ENCODE assay signal across 8 mouse cellular contexts in the genomic region with DNA sequence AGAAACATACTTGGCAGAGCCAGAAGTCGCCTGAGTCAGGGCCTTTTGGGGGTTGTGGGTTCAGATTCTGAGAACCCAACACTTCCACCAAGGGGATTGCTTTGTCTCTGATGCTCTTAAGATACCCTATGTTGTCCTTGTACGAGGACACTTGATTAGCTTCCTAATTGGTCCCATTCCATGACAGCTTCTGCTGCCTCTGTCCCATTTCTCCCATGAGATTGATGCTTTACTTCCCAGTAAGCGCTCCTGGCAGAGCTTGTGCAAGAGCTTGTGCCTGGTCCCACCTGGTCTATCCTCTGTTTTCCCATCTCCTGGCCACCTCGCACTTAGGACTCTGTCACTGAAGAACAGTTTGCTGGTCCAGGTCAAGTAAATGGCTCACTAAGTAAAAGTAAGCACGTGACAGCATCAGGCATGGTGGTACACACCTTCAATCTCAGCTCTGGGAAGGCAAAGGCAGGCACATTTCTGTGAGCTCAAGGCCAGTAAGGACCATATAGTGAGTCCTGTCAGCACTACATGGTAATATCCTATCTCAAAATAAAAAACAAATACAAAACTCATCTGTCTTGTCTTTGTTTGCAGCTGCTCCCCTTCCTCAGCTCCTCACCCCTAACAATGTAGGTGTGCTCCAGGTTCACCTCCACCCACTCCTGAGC. TPM values are rescaled to one million over a fixed set of nuclear protein-coding genes. Genes with fewer than 3 reads are reported as not detected.
DNase-seq lines count a peak whose midpoint lies in the region; ATAC-seq lines count a peak whose summit lies in the region.
"Not testable (repeated sequence)": the region's sequence is repeated elsewhere in the genome, so short reads cannot be mapped to it uniquely, and the experiment has no call there.

No protein-coding gene starts in this region.

- DNase-seq in adrenal gland, adult 2 months: peak; percentile 41
- peak; percentile 79 for DNase-seq in heart, adult 8-10 months (ENCODE audit: low spot score)
- peak; percentile 61 to 71 for DNase-seq in left cerebral cortex, adult 9 months (ENCODE audit: low spot score in 2 of 2)
- DNase-seq in lung, postnatal 25 days (ENCODE audit: low spot score): peak; percentile 69
- DNase-seq in ovary, postnatal 36 days (ENCODE audit: low spot score): peak; percentile 58
- peak; percentile 45 for DNase-seq in thymus, postnatal 4 days

- not testable (repeated sequence) for H3K4me2 ChIP-seq in intestine, embryonic 15.5 days (replicated peaks)

- not testable (repeated sequence) for H3K27ac ChIP-seq in intestine, embryonic 15.5 days

- peak; percentile 6 for ATAC-seq in erythroblast, adult 5-6 weeks (replicated peaks; ENCODE audit: low FRiP score, poor library complexity, severe bottlenecking)
- peak; percentile 46 for ATAC-seq in intestine, embryonic 15.5 days

- not testable (repeated sequence) for H3K9me3 ChIP-seq in intestine, embryonic 15.5 days

- not testable (repeated sequence) for H3K4me3 ChIP-seq in intestine, embryonic 15.5 days (replicated peaks)

- H3K36me3 ChIP-seq in intestine, embryonic 15.5 days: not testable (repeated sequence)

- WGBS in intestine, embryonic 15.5 days: 63% methylated on average over 5 of the region's 5 CpGs

- not testable (repeated sequence) for H3K4me1 ChIP-seq in intestine, embryonic 15.5 days (replicated peaks)

- not testable (repeated sequence) for H3K9ac ChIP-seq in intestine, embryonic 15.5 days

- not testable (repeated sequence) for H3K27me3 ChIP-seq in intestine, embryonic 15.5 days (replicated peaks)

RNA-seq across cellular contexts. Expression of a gene that starts 30.9 kb away (rescaled TPM):
- 10 to 100 TPM; 50.7 to 54.8 TPM for total RNA-seq in adrenal gland, adult 2 months (2021)
- 24.6 and 27.4 TPM in 2 replicates for polyA plus RNA-seq in adrenal gland, adult 2 months (2012; rRNA removed)
- 7.7 TPM in 1 of 2 replicates, not detected in the other for total RNA-seq in erythroblast, adult 5-6 weeks (2015; ENCODE audit: low replicate concordance)
- 2.6 and 3.9 TPM in 2 replicates for total RNA-seq in erythroblast, adult 5-6 weeks (2017; ENCODE audit: low replicate concordance)
- 10 to 100 TPM; 12.9 to 27.4 (median 20.4) TPM for total RNA-seq in heart, adult 8-10 months (2022)
- polyA plus RNA-seq in intestine, embryonic 15.5 days (2015; fragmentation: Nextera tagmentation; extraction: Ambion mirVana): 12.3 and 13.0 TPM in 2 replicates

RNA-seq across cellular contexts. Expression of a gene that starts 39.8 kb away (rescaled TPM):
- total RNA-seq in adrenal gland, adult 2 months (2021): 10 to 100 TPM; 55.4 to 67.1 TPM
- 25.8 and 27.2 TPM in 2 replicates for polyA plus RNA-seq in adrenal gland, adult 2 months (2012; rRNA removed)
- total RNA-seq in erythroblast, adult 5-6 weeks (2015; ENCODE audit: low replicate concordance): 20.2 and 71.5 TPM in 2 replicates
- total RNA-seq in erythroblast, adult 5-6 weeks (2017; ENCODE audit: low replicate concordance): 31.5 and 44.0 TPM in 2 replicates
- 10 to 100 TPM; 39.3 to 43.9 (median 40.4) TPM for total RNA-seq in heart, adult 8-10 months (2022)
- polyA plus RNA-seq in intestine, embryonic 15.5 days (2015; fragmentation: Nextera tagmentation; extraction: Ambion mirVana): 40.0 and 40.4 TPM in 2 replicates
